Mouse (Mus musculus): Measurements from ENCODE around the gene Hils1.

DNA sequence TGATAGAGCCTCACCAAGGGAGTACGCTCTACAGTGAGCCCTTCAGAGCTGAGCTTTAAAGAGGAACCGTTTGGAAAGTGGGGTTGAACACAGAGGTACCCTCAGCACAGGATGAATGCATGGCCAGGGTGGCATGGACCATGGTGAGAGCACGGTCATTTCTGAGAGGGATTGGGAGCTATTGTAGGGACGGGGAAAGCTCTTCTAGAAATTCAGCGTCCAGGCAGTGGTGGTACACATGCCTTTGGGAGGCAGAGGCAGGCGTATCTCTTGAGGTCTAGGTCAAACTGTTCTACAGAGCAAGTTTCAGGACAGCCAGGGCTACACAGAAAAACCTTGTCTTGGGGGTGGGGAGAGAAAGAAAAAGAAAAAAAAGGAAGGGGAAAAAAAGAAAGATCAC, 29.6 kb downstream of the Hils1 start:
- TF ChIP-seq CTCF (IDR thresholded peaks at IDR 0.05; ENCODE audit: extremely low read depth, insufficient read length, insufficient replicate concordance, low read depth, low read length) (no peak), POLR2A (IDR thresholded peaks at IDR 0.05; ENCODE audit: low read depth, low read length) (no peak)

All from small intestine, adult 2 months (tissue).